Mouse (Mus musculus) heart, embryonic 16.5 days (tissue): ENCODE measurements at regions not wholly inside any gene's neighbourhood (a gene's known extent, or its start where the extent isn't known, plus 50 kb on each side); places are given as distances from the start of the nearest gene placed in this dataset.

Source experiments
- ATAC-seq: fragments of 200-750 bp; cut with Nextera tagmentation; replicated peaks from 2 replicates; pipeline ENCODE4 v1.8.0; 2017; ENCODE audit warnings: moderate number of reproducible peaks; ENCODE audit not compliant: insufficient read depth, low FRiP score; ENCODE audit errors: extremely low read depth
- H3K27ac ChIP-seq: fragments of 300-500 bp; sonication (generic); 2 replicates; pipeline ENCODE4 v1.5.1; 2014; ENCODE audit warnings: mild to moderate bottlenecking, low read length, control low read depth, moderate library complexity
- H3K27me3 ChIP-seq: fragments of 300-500 bp; sonication (generic); 2 replicates; pipeline ENCODE4 v1.6.1; 2014; ENCODE audit warnings: low read length, mixed read lengths; ENCODE audit not compliant: control insufficient read depth, insufficient read depth
- H3K36me3 ChIP-seq: fragments of 300-500 bp; sonication (generic); 2 replicates; pipeline ENCODE4 v1.6.1; 2014; ENCODE audit not compliant: control insufficient read depth, insufficient read depth
- H3K4me1 ChIP-seq: fragments of 300-500 bp; sonication (generic); 2 replicates; pipeline ENCODE4 v1.6.1; 2014; ENCODE audit warnings: low read length, mixed read lengths; ENCODE audit not compliant: control insufficient read depth, insufficient read depth
- H3K4me2 ChIP-seq: fragments of 300-500 bp; sonication (generic); 2 replicates; pipeline ENCODE4 v1.6.1; 2014; ENCODE audit warnings: low read depth, mild to moderate bottlenecking, control low read depth, low read length
- H3K4me3 ChIP-seq: fragments of 300-500 bp; sonication (generic); 2 replicates; pipeline ENCODE4 v1.5.1; 2014; ENCODE audit warnings: mild to moderate bottlenecking, control low read depth, low read length
- H3K9ac ChIP-seq: fragments of 300-500 bp; sonication (generic); 2 replicates; pipeline ENCODE4 v1.6.1; 2014; ENCODE audit warnings: low read length, control low read depth
- H3K9me3 ChIP-seq: fragments of 300-500 bp; sonication (generic); replicated peaks from 2 replicates; pipeline ENCODE4 v1.6.1; 2016; ENCODE audit warnings: low read length; ENCODE audit not compliant: control insufficient read depth
- WGBS: fragments of 180-500 bp; shearing (Covaris S2); extraction: QIAGEN DNeasy Blood & Tissue Kit; methylation state at CpG from one replicate; pipeline ENCODE4 v1.1.7; 2014; 5-methylcytosine and 5-hydroxymethylcytosine counted together

DNA sequence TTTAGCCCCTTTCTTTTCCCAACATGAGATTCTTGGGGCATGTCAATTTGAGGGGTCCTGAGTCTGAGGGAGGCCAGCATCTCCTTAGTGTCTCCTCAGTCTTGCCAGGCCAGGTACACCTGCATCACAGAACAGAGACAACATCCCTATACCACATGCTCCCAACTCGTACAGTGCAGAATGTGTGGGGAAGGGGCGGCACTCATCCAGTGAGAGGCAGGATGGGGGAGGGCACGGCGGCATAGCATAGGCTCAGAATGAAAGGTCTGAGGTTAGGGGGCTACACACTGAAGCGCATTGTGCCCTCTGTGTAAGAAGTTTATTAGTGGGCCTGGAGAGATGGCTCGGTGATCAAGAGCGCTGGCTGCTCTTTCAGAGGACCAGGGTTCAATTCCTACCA, 256.4 kb upstream of the Hs6st1 start:
- WGBS: 87% methylated on average over 7 of the region's 7 CpGs
- H3K4me1 ChIP-seq: 0 out of 2 replicates have a peak, but pooled peaks cover 2% of the 10 kb centered on the region
- H3K9ac ChIP-seq: no peak overlapping the region
- no peaks in the 10 kb centered on the region for H3K27me3 ChIP-seq
- H3K4me3 ChIP-seq: no peak overlapping the region
- no peak overlapping the region for H3K4me2 ChIP-seq
- ATAC-seq: no peak
- H3K27ac ChIP-seq: no peak overlapping the region
- H3K36me3 ChIP-seq: no peaks in the 10 kb centered on the region
- H3K9me3 ChIP-seq: no peaks in the 10 kb centered on the region

DNA sequence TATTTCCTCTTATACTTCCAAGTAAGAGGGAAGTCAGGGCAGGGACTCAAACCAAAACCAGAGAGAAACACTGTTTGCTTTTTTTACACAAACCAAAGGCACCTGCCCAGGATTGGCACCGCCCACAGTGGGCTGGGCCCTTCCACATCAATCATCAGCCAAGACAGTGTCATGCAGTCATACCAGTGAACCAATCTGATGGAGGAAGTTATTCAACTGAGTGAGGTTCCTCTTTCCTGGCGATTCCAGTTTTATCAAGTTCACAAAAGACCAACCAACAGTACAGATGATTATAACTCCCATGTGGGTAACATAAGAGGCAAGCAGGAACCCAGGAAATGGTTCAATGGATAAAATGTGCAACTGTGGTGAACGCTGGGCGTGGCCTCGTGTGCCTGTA, 254.6 kb upstream of the Hs6st1 start:
- Histone ChIP-seq H3K9ac (no peak overlapping the region), H3K27me3 (no peaks in the 10 kb centered on the region), H3K9me3 (no peaks in the 10 kb centered on the region), H3K27ac (no peak overlapping the region), H3K4me1 (0 out of 2 replicates have a peak, but pooled peaks cover 2% of the 10 kb centered on the region), H3K4me3 (no peak overlapping the region), H3K36me3 (no peaks in the 10 kb centered on the region), H3K4me2 (no peak overlapping the region)
- no peak for ATAC-seq
- WGBS: 79% methylated on average over 5 of the region's 5 CpGs

DNA sequence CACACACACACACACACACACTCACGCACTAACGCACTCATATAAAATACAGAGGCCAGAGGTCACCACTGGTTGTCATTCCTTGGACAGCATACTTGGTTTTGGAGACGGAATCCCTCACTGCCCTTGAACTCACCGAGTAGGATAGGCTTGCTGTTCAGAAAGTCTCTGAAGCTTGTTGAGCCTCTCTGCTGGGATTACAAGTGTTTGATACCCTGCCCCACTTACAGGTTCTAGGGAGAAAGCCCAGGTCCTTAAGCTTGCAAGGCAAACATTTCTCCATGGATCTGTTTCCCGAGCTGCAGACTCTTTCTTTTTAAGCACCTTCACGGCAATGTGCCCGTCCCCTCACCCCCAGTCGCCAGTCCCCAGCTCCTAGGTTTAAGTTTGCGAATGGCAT, 254.0 kb upstream of the Hs6st1 start:
- H3K27me3 ChIP-seq: no peaks in the 10 kb centered on the region
- H3K27ac ChIP-seq: no peak overlapping the region

DNA sequence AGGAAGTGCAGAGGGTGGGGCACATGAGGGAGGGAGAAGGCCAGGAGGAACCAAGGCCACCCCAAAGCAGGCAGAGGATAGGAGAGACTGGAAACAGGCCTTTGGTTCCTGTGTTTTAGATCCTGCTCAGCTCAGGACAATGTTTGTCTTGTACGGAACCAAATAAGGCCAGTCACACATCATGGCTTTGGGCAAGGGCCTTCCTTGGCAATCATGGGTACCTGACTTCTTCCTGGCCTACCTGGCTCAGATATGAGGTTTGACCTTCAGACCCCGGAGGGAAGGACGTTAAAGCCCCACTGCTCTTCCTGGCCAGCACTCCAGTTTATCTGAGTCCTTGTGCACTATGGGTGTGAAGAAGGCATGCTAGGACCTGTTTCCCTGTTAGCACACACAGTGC, 253.4 kb upstream of the Hs6st1 start:
- no peak for ATAC-seq
- Histone ChIP-seq H3K27me3 (no peaks in the 10 kb centered on the region), H3K9ac (no peak overlapping the region), H3K4me2 (no peak overlapping the region), H3K36me3 (no peaks in the 10 kb centered on the region), H3K4me3 (no peak overlapping the region), H3K27ac (no peak overlapping the region), H3K4me1 (0 out of 2 replicates have a peak, but pooled peaks cover 2% of the 10 kb centered on the region), H3K9me3 (no peaks in the 10 kb centered on the region)
- WGBS: 59% methylated on average over 3 of the region's 3 CpGs

More for the DNA sequence above, 254.0 kb upstream of the Hs6st1 start:
- no peak overlapping the region for H3K4me2 ChIP-seq
- 0 out of 2 replicates have a peak, but pooled peaks cover 2% of the 10 kb centered on the region for H3K4me1 ChIP-seq
- ATAC-seq: no peak
- no peaks in the 10 kb centered on the region for H3K36me3 ChIP-seq
- H3K9me3 ChIP-seq: no peaks in the 10 kb centered on the region
- no peak overlapping the region for H3K9ac ChIP-seq
- WGBS: 86% methylated on average over 9 of the region's 9 CpGs
- no peak overlapping the region for H3K4me3 ChIP-seq

DNA sequence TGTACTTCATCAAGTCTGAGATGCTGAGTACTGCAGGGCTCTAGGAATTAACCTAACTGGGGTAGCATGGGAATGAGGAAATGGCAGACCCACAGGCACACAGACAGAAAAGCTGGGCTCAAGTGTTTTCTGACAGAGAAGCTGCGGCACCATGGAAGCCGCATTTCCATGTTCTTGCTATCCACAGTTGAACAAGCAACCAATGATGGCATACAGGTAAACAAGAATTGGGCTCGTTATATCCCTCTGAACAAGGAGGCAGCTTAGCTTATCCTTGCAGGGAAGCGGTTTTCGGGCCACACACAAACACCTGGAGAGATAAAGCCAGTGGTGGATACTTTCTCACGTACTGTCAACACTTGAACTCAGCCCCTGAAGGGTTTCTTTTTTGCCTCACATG, 246.4 kb upstream of the Hs6st1 start:
- 94% methylated on average over 6 of the region's 6 CpGs for WGBS

DNA sequence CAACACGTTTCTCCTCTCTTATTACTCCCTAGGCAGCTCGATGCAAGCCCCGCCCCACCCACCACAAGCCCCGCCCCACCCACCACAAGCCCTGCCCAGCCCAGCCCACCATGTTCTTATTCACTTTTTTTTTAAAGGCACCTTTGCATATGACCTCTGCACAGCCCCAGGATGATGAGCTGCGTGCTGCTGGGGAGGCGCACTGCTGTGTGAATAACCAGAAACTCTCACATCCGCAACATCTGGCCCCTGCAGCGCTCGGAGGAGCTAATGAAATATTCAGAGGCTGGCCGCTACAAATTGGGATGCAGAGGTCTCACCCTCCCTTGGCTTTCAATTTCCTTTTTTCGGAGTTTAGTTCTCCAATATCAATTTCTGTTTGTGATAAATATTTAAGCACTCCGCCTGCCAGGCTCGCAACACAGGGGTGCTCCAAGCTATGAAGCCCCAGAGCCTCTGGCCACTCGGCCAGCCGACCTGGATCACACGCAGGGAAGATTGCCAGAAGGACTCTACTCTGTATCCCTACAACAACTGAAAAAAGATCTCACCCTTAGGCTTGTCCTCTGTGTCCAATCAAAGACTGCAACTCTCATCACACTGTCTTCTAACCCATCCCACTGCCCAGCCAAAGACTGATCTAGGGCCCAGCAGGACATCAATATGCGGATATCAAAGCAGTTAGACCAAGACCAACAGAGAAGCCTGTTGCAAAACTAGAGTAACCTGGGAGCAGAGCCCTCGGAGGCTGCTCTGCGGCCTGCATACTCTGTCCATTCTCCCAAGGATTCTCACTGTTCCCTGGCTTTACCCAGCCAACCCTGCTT, 245.6 kb upstream of the Hs6st1 start:
- ATAC-seq: no peak
- Histone ChIP-seq H3K4me1 (peaks cover 8% of the 10 kb centered on the region), H3K27ac (no peak overlapping the region), H3K36me3 (no peaks in the 10 kb centered on the region), H3K27me3 (no peaks in the 10 kb centered on the region), H3K4me3 (no peak overlapping the region), H3K4me2 (no peak overlapping the region), H3K9ac (no peak overlapping the region), H3K9me3 (no peaks in the 10 kb centered on the region)
- WGBS: 61% methylated on average over 19 of the region's 19 CpGs

More for the DNA sequence above, 246.4 kb upstream of the Hs6st1 start:
- H3K4me2 ChIP-seq: no peak overlapping the region
- H3K27me3 ChIP-seq: no peaks in the 10 kb centered on the region
- no peak overlapping the region for H3K9ac ChIP-seq
- H3K36me3 ChIP-seq: no peaks in the 10 kb centered on the region
- ATAC-seq: no peak
- H3K27ac ChIP-seq: no peak overlapping the region
- H3K9me3 ChIP-seq: no peaks in the 10 kb centered on the region
- H3K4me1 ChIP-seq: peaks cover 8% of the 10 kb centered on the region
- H3K4me3 ChIP-seq: no peak overlapping the region

DNA sequence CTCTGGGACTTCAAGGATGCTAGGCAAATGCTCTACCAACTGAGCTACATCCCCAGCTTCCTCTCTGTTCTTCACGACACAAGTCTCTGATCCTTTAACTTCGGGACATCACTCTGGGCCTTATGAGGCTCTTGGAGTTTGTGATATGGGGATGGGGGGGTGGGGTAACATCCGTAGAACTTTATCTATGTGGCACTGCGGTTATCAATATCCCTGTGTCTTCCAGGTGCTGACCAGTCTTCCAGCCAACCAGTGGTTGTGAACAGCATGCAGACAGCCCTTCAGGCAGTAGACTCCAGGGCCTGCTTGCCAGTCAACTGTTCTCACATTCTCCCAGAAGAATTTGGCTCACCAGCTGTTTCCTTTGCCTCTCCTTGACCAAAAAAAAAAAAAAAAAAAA, 244.7 kb upstream of the Hs6st1 start:
- Histone ChIP-seq H3K36me3 (no peaks in the 10 kb centered on the region), H3K9me3 (no peaks in the 10 kb centered on the region), H3K9ac (no peak overlapping the region), H3K4me1 (peaks cover 8% of the 10 kb centered on the region), H3K4me3 (no peak overlapping the region), H3K27ac (no peak overlapping the region), H3K4me2 (no peak overlapping the region), H3K27me3 (no peaks in the 10 kb centered on the region)
- ATAC-seq: no peak
- 76% methylated on average over 4 of the region's 4 CpGs for WGBS

DNA sequence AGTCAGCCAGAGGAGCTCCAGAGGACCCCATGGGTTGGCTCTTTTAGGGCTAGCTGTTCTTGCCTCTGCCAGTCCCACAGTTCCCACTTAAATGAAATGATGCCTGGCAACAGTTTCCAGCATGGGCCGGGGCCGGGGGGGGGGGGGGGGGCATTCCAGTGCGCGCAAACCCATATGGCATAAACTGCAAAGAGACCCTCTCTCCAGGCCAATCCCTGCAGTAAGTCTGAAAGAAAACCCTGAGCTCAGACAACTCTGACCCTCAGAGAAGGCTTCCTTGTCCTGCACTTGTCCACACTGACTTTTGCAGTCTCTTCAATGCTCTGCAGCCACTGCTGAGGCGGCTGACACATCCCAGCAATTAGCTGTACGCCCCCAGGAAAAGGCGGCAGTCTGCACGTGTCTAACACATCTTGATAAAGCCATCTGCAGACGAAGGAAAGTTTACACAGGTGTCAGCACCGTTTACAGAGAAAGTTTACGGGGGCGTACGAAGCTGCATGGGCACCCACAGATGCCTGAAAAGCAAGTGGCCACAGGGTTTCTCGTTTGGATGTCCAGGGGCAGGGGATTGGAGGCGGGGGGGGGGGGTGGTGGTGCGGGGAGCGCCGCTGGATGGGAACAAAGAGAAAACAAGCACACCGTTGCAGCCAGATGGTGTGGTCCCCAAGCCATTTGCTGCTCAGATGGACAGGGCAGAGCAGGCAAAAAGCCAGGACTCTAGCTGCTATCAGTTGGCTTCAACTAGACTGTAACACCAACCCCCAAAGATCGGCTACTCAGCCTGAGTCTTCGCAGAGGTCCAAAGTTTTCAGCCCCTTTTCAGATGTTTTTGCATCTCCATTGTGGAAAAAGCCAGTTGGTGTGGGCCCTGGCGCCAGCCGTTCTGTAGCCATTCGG, 244.0 kb upstream of the Hs6st1 start:
- Histone ChIP-seq H3K4me1 (peaks cover 8% of the 10 kb centered on the region), H3K4me3 (no peak overlapping the region), H3K27ac (no peak overlapping the region), H3K4me2 (peak overlapping the region; percentile 23; the same call in 1 of the 2 replicates), H3K9me3 (no peaks in the 10 kb centered on the region), H3K9ac (0 out of 2 replicates have a peak overlapping the region, but pooled peaks have one; percentile 36), H3K27me3 (no peaks in the 10 kb centered on the region), H3K36me3 (no peaks in the 10 kb centered on the region)
- WGBS: 35% methylated on average over 24 of the region's 24 CpGs
- ATAC-seq: no peak

DNA sequence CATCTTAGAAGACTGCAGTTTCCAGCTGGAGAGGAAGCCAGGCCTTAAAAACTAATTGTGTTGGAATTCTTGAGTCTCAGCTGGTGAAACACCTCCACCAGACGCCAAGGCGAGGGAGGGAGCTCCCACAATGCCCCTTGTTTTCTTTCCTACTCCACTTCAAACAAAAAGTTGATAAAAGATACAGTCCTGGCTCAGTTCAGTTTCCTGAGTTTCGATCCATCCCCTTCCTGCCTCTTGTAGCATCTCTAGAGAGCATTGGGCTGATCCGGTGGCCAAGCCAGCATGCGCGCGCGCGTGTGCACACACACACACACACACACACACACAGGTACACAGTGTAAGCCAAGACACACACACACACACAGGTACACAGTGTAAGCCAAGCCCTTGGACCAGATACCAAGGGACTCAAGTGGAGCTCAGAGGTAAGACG, 242.7 kb upstream of the Hs6st1 start:
- no peaks in the 10 kb centered on the region for H3K36me3 ChIP-seq
- no peak overlapping the region for H3K4me2 ChIP-seq
- no peaks in the 10 kb centered on the region for H3K27me3 ChIP-seq
- peaks cover 8% of the 10 kb centered on the region for H3K4me1 ChIP-seq
- no peak; the same call in 1 of the 2 replicates for ATAC-seq
- H3K9ac ChIP-seq: no peak overlapping the region
- H3K9me3 ChIP-seq: no peaks in the 10 kb centered on the region
- no peak overlapping the region for H3K4me3 ChIP-seq
- H3K27ac ChIP-seq: no peak overlapping the region
- 66% methylated on average over 10 of the region's 10 CpGs for WGBS
